Mouse (Mus musculus): ENCODE measurements around the gene Ggt6. TPM values are rescaled to one million over a fixed set of nuclear protein-coding genes. Genes with fewer than 3 reads are reported as not detected.

Ggt6 gene
- 0.08 and 0.69 TPM in 2 replicates for polyA plus RNA-seq (2015; fragmentation: Nextera tagmentation; extraction: Ambion mirVana)

DNA sequence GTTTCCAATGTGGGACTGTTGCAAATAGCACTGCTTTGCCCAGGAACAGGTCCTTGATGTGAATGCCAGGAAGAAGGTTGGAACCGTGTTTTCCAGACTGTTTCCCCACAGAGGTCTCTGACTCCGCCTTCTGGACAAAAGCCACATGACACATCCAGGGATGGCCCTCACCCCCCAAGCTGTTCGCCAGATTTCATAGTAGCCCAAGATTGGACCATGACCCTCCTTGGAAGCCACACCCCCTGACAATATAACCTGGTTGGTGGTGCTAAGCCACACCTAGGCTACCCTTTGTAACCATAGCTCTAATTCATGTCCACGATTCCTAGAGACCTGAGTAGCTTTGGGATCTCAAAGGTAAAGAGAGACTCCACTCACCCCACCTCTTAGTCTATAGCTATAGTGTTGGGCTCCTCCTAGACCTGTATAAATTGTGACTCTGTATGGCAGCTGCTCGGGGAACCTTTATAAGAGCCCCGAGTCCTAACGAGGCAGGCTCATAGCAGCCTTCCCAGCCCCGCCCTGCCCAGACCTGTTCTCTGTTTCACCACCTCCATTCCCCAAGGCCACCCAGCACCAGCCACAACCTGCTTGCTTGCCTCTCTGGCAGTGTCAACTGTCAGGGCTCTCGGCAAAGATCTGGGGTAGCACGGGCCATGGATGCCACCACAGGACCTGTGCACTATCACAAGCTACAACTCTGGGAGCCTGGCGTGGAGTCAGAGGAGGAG is at the start of gene Ggt6:
TSS of gene Ggt6 (plus strand) at position 564 of the 731 bp plus-strand sequence.

DNA sequence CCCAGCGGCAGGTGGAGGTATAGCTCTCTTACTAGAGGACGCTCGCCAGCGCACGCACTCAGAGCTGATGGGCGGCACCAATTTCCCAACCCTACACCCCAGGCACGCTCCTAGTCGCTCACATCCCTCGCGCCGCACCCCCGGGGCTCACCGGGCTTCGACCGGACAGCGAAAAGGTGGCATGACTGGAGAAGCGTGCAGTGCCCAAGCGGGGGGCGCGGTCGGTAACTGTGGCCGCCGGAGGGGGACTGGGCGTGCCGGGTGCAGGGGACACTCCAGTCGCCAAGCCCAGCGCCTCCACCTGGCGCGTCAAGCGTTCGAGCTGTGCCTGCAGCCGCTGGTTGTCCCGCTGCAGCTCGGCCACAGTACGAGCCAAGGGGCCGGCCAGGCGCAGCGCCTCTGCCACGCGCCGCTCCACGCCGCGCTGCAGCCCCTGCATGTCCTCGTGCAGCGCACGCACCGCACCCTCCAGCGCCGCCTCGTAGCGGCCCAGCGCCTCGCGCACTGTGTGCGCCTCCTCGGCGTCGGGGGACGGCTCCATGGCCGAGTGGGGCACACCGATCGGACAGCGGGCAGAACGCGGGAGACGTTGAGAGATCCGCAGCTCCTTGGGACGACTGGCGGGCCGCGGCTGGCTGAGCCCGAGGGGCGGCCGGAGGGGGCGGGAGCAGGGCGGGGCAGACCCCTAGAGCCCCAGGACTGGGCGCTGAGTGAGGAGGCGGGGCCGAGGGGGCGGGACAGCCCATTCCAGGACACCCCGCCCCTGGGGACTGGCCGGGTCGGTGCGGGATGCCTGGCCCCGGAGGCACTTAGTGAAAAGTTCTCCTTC is 24.0 kb upstream of the Ggt6 start, which contains the start of gene Smtnl2:
TSS of gene Smtnl2 (minus strand) at position 621 of the 829 bp plus-strand sequence.

DNA sequence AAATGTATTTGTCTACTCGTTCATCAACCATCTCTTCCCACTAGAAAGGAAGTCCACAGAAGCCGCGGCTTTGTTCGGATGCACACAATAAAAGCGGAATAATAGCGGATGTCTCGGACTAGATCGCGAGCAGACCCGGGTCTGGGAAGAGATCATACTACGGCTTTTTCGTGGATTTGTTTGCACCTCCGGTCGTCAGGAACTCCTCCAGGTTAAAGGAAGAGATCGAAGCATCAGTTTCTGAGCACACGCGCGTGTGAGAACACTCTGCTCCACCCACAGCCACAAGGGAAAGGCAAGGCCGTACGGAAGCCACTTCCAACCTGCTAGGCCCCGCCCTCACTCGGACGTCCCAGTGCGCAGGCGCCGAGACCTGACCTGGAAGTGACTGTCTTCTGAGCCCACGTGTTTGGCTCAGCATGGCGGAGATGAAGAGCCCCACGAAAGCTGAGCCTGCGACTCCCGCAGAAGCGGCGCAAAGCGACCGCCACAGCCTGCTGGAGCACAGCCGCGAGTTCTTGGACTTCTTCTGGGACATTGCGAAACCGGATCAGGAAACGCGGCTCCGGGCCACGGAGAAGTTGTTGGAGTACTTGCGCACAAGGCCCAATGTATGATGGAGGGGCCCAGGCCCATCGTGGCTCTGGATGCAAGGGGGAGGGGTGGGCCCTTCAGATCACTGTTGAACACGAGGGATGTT is 5.8 kb downstream of the Ggt6 start, which contains the start of gene Mybbp1a:
TSS of gene Mybbp1a (plus strand) at position 391 of the 700 bp plus-strand sequence.

Small RNA genes within 50 kb of the gene (microRNA-seq; reads per million reads assigned to microRNA genes)
- gene Mir6338, result 0 reads per million in 2 experiments

Other genes with a start within 250 kb of the Ggt6 start
- gene Gm43951, start 228.7 kb upstream of the Ggt6 start, polyA plus RNA-seq (2015; fragmentation: Nextera tagmentation; extraction: Ambion mirVana), result 0.04 and 0.12 TPM in 2 replicates
- 2.9 and 3.6 TPM in 2 replicates for gene 4933427D14Rik, start 228.1 kb upstream of the Ggt6 start, polyA plus RNA-seq (2015; fragmentation: Nextera tagmentation; extraction: Ambion mirVana)
- 118 and 128 TPM in 2 replicates for gene Txndc17, start 228.0 kb upstream of the Ggt6 start, polyA plus RNA-seq (2015; fragmentation: Nextera tagmentation; extraction: Ambion mirVana)
- gene Med31, start 219.9 kb upstream of the Ggt6 start, polyA plus RNA-seq (2015; fragmentation: Nextera tagmentation; extraction: Ambion mirVana), result 26.2 and 27.0 TPM in 2 replicates
- gene Slc13a5, start 168.3 kb upstream of the Ggt6 start, polyA plus RNA-seq (2015; fragmentation: Nextera tagmentation; extraction: Ambion mirVana), result 0.37 TPM in 1 of 2 replicates, not detected in the other
- gene Xaf1, start 133.9 kb upstream of the Ggt6 start, polyA plus RNA-seq (2015; fragmentation: Nextera tagmentation; extraction: Ambion mirVana), result 18.4 and 19.3 TPM in 2 replicates
- not detected in 2 replicates for gene Fbxo39, start 121.1 kb upstream of the Ggt6 start, polyA plus RNA-seq (2015; fragmentation: Nextera tagmentation; extraction: Ambion mirVana)
- 1.0 and 1.2 TPM in 2 replicates for gene Tekt1, start 73.1 kb upstream of the Ggt6 start, polyA plus RNA-seq (2015; fragmentation: Nextera tagmentation; extraction: Ambion mirVana)
- 208 and 220 TPM in 2 replicates for gene Smtnl2, start 23.8 kb upstream of the Ggt6 start, polyA plus RNA-seq (2015; fragmentation: Nextera tagmentation; extraction: Ambion mirVana)
- gene Mybbp1a, start 5.8 kb downstream of the Ggt6 start, polyA plus RNA-seq (2015; fragmentation: Nextera tagmentation; extraction: Ambion mirVana), result 60.2 and 61.9 TPM in 2 replicates
- gene Spns2, start 54.4 kb downstream of the Ggt6 start, polyA plus RNA-seq (2015; fragmentation: Nextera tagmentation; extraction: Ambion mirVana), result 2.9 and 3.3 TPM in 2 replicates
- 0.11 TPM in 1 of 2 replicates, not detected in the other for gene Spns3, start 115.0 kb downstream of the Ggt6 start, polyA plus RNA-seq (2015; fragmentation: Nextera tagmentation; extraction: Ambion mirVana)
- 44.5 and 45.3 TPM in 2 replicates for gene Ube2g1, start 171.8 kb downstream of the Ggt6 start, polyA plus RNA-seq (2015; fragmentation: Nextera tagmentation; extraction: Ambion mirVana)

Measured in skeletal muscle tissue, postnatal 0 days (tissue).